Mouse (Mus musculus): ENCODE data around the gene Dmwd.

Dmwd gene

GRCm38 (mm10) chr7:19095751-19096110 lies 19.7 kb downstream of the Dmwd start:
- peak; percentile 57 to 81 for DNase-seq

- DNase-seq: no peak
These were observed 20.5 kb downstream of the Dmwd start for GRCm38 (mm10) chr7:19096421-19096976.

- DNase-seq: no peak
These were observed 21.2 kb downstream of the Dmwd start for GRCm38 (mm10) chr7:19097217-19097616.

DNA sequence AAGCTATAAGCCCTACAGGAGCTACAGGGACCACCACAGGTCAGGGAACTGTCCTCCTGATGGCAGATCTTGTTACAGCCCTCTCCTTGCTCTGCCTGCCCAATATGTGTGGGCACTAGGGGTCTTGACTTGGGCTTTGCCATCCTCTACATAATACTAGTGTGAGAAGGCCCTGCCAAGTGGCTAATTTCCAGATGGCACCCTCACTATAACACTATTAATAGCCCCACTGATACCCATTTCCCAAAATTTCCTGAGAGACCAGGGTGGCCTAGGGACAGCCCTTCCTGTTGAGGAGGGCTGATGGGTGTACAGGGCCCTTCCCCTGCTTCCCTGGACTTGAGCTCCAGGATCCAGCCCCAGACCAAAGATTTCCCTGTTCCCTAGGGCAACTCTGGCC lies 21.8 kb downstream of the Dmwd start:
- no peak for DNase-seq

DNA sequence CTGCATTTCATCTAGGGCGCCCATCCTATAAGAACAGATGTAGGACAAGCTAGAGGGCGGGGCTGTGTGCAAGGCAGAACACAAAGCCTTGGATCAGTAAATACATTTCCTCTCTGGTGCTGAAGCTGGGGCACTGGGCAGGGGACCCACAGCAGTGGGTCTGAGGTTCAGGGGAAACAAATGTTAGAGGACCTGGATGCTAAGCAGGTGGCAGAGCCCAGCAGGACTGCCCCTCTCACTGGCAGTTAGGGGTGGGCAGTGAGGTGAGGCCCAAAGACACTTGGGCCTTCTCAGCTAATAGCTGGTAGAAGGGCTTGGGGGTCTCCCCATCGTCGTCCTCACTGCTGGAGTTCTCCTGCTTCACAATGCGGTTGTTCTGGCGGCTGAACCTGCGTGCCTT lies 22.8 kb downstream of the Dmwd start:
- DNase-seq: no peak

DNA sequence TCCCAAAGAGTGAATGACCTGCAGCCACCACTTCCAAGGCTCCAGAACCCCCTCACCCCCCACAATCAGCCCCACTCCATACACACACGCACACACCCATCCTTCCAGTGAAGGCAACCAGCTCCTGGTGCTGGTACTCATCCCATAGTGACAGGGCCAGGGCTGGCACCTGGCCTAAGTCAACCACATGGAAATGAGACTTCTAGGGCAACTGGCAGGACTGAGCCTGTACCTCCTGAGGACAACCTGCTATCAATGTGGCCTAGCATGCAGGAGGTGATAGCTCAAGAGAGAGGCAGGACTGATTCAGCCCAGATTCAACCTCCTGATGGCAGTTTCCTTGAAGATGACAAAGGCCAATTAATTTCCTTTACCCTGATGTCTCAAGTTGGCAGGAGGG lies 24.3 kb downstream of the Dmwd start:
- no peak for DNase-seq

GRCm38 (mm10) chr7:19103741-19104140 lies 27.7 kb downstream of the Dmwd start:
- no peak for DNase-seq

DNA sequence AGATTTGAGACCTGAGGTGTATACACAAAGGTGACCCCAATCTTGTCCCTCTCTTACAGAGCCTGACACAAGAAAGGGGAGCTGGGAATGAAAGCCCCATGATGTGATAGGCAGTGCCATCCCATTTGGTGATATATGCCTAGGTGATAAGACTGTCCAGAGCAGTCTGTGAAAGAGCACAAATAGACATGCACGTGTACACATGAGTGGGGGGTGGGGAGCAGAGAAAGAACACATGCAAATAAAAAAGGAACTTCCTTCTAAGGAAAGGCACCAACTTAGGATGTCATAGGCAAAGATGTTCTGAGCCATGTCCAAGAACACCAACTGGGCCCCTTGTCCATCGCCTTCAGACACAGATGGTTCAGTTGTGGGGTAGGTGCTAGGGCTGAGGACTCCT lies 28.5 kb downstream of the Dmwd start:
- no peak for DNase-seq

GRCm38 (mm10) chr7:19107436-19107835 lies 31.4 kb downstream of the Dmwd start:
- no peak for DNase-seq

DNA sequence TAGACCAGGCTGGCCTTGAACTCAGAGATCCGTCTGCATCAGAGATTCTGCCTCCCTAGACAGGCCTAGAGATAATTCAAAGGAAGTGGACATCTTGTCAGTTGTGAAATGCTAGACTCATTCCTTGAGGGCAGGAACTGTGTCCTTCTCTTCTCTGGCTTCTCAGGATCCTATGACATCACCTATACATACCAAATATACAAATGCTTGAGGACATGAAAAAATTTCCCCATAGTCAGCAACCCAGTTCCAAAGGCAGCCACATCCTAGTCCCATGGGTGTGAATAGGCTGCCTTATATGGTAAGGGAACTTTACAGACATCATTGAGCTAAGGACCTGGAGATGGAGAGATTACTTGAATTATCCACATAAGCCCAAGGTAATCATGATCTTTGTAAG lies 33.5 kb downstream of the Dmwd start:
- DNase-seq: no peak

DNA sequence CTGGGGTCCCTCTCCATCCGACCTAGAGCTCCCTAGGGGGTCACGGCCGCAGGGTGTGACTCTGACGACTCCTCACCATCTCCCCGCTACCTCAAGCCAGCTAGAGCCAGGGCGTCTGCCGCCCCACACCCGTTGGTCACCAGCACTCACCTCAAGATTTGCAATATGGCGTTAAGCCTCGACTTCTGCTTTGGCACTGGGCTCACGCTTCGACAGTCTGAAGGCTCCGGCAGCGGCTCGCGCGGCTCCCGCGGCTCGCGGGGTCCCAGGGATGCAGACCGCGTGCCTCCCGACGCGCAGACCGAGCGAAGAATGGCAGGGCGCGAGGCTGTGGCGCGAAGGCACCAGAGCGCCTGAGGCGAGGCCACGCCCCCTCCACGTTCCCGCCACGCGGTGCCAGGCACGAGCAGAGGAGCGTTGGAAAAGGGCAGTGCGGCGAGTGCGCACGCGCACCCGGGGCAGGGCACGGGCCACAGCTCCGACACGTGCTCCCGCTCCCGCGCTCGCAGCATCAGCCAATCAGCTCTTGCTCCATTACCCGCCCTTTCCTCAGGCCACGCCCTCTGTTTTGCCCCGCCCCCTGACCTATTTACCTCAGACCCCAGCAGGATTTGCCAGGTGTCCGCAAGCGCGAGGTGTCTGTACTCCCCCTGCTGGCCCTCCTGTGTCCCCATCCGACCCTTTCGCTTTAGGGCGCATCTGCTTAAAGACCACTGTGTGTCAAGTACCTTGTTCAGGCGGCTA lies 42.2 kb downstream of the Dmwd start, which contains the start of gene Gm4969:
Gene Gm4969, minus strand, starts transcription at position 341 of the 744 bp plus-strand sequence.
- peak; percentile 62 to 72 for DNase-seq

DNA sequence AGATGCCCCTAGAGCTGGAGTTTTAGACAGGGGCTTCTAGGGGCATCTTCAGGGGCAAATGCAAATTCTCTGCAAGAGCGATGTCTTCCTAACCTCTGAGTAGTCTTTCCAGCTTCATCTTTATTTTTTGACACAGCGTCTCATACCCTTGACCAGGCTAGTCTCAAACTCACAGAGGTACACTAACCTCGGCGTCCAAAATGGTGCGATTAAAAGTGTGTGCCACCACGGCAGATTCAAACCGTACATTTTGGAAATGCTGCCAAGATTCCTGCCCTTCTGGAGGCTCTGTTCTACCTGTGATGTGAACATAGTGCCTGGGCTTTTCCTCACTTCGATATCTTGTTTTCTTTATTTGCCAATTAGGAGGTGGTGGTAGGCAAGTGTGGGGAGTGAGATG lies 43.1 kb downstream of the Dmwd start:
- DNase-seq: no peak

- peak; percentile 93 to 97 for DNase-seq
These were observed 43.8 kb downstream of the Dmwd start, which contains the start of gene Fbxo46 for GRCm38 (mm10) chr7:19119631-19120429. Gene Fbxo46, plus strand, starts transcription at chr7:19119859.

GRCm38 (mm10) chr7:19121686-19122085 lies 45.7 kb downstream of the Dmwd start:
- DNase-seq: peak; percentile 69 to 85

DNA sequence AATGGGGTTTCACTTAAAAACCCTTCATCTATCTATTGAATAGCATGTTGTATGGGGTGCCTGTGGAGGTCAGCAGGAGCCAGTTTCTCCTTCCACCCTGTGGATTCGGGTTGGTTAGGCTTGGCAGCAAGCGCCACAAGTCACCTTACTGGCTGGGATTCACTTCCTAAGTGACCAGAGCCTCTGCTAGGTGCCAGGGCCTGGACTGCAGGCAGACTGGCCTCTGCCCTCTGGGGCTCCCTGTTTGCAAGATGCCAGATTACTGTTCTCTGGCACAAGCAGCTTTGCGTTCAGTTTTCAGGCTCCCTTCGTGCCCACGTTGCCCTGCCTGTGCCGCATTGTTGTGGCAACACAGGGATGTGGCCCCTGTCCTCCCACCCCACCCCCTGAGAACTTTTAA lies 48.7 kb downstream of the Dmwd start:
- peak; percentile 32 to 65 for DNase-seq

DNA sequence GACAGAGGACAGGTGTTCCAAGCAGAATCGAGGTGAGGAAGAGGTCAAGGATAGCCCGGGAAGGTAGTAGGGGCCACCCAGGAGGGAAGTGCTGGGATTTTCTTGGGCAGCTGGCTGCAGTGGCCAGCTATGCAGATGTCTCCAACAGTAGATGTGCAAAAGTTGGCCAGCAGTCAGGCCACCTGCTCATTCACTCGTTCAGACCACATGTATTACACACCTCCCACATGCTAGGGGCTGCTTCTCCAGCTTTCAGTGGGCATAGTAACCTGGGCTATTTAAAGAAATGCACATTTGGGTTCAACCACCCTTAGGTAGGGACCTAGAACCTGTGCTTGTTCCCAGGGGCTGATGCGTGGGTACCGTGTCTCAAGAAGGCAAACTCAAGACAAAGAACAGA lies 51.7 kb downstream of the Dmwd start:
- no peak for DNase-seq

DNA sequence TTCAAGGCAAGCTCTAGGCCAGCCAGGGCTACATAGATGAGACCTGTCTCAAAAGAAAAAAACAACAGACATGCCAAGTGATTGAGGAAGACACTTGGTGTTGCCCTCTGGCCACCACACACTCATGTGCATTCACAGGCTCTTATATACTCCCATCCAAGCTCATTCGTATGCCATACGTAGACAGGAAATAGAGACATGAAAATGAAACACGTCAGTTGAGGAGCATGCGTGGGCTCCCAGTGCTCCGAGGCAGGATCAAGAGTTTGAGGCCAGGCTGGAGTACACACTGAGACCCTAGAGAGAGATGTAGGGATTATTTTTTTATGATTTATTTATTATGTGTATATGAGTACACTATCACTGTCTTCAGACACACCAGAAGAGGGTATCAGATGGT lies 53.4 kb downstream of the Dmwd start:
- no peak for DNase-seq

GRCm38 (mm10) chr7:19130657-19131056 lies 54.6 kb downstream of the Dmwd start:
- no peak for DNase-seq

- DNase-seq: peak; percentile 98 to 99
These were observed 55.4 kb downstream of the Dmwd start for GRCm38 (mm10) chr7:19131324-19131848.

Data from kidney, postnatal 36 days (tissue).